Mouse (Mus musculus) midbrain, postnatal 0 days (tissue): ENCODE data around the gene Lhb. TPM values are rescaled to one million over a fixed set of nuclear protein-coding genes. Genes with fewer than 3 reads are reported as not detected.

Source experiments
- ATAC-seq: fragments of 200-750 bp; cut with Nextera tagmentation; 2 replicates; pipeline ENCODE4 v1.8.0; 2017; ENCODE audit warnings: moderate number of reproducible peaks, mild to moderate bottlenecking, moderate TSS enrichment, moderate library complexity; ENCODE audit not compliant: low FRiP score
- DNase-seq: peaks from one replicate; pipeline ENCODE4 v3.0.0-alpha.2; 2015; ENCODE audit warnings: low spot score
- H3K27ac ChIP-seq: fragments of 300-500 bp; sonication (generic); 2 replicates; pipeline ENCODE4 v1.5.1; 2014; ENCODE audit warnings: low read depth, mild to moderate bottlenecking, low read length, mixed read lengths
- H3K27me3 ChIP-seq: fragments of 300-500 bp; sonication (generic); 2 replicates; pipeline ENCODE4 v1.6.1; 2014; ENCODE audit warnings: low read length, control low read depth, mixed read lengths; ENCODE audit not compliant: insufficient read depth
- H3K36me3 ChIP-seq: fragments of 300-500 bp; sonication (generic); 2 replicates; pipeline ENCODE4 v1.6.1; 2014; ENCODE audit warnings: low read length, control low read depth, mixed read lengths; ENCODE audit not compliant: insufficient read depth
- H3K4me1 ChIP-seq: fragments of 300-500 bp; sonication (generic); 2 replicates; pipeline ENCODE4 v1.6.1; 2014; ENCODE audit warnings: mild to moderate bottlenecking, control low read depth, antibody characterized with exemption, low read length, mixed read lengths; ENCODE audit not compliant: insufficient read depth
- H3K4me2 ChIP-seq: fragments of 300-500 bp; sonication (generic); 2 replicates; pipeline ENCODE4 v1.6.1; 2014; ENCODE audit warnings: low read depth, mild to moderate bottlenecking, low read length, mixed read lengths; ENCODE audit not compliant: poor library complexity, severe bottlenecking
- H3K4me3 ChIP-seq: fragments of 300-500 bp; sonication (generic); 2 replicates; pipeline ENCODE4 v1.5.1; 2014; ENCODE audit warnings: low read depth, mild to moderate bottlenecking, low read length, moderate library complexity
- H3K9ac ChIP-seq: fragments of 300-500 bp; sonication (generic); replicated peaks from 2 replicates; pipeline ENCODE4 v1.6.1; 2014; ENCODE audit warnings: mild to moderate bottlenecking, low read length, moderate library complexity, mixed read lengths; ENCODE audit not compliant: poor library complexity, severe bottlenecking
- H3K9me3 ChIP-seq: fragments of 300-500 bp; sonication (generic); 2 replicates; pipeline ENCODE4 v1.6.1; 2016; ENCODE audit warnings: low read length, control low read depth
- CTCF ChIP-seq: IDR thresholded peaks from 2 replicates; pipeline ENCODE4 v1.5.1; 2016; ENCODE audit warnings: antibody characterized with exemption, mild to moderate bottlenecking
- WGBS: fragments of 180-500 bp; shearing (Covaris S2); extraction: QIAGEN DNeasy Blood & Tissue Kit; methylation state at CpG from one replicate; pipeline ENCODE4 v1.1.7; 2014; 5-methylcytosine and 5-hydroxymethylcytosine counted together
- polyA plus RNA-seq: library from polyadenylated mRNA; unstranded; fragments of >200 nt; fragmentation: Nextera tagmentation; extraction: Ambion mirVana; gene quantifications from 2 replicates; pipeline ENCODE4 v1.2.1, GENCODE M21; 2015
- total RNA-seq: library from RNA; depleted of rRNA; stranded (reverse); fragments of >200 nt; gene quantifications from 2 replicates; pipeline ENCODE4 v1.2.3, GENCODE M21; 2014

Lhb gene
- total and polyA plus RNA-seq, 2 experiments from 2014 or later: 0.32 TPM; not detected in 1

GRCm38 (mm10) chr7:45463987-45464778, 43.6 kb downstream of the Lhb start:
- Histone ChIP-seq H3K36me3 (peaks cover 19% of the 10 kb centered on the region), H3K4me3 (no peak overlapping the region), H3K4me1 (peaks cover 5% of the 10 kb centered on the region; the same call in 1 of the 2 replicates), H3K9ac (no peak overlapping the region), H3K27me3 (no peaks in the 10 kb centered on the region), H3K9me3 (no peaks in the 10 kb centered on the region), H3K4me2 (no peak overlapping the region), H3K27ac (no peak overlapping the region)
- DNase-seq (no peak), ATAC-seq (no peak)
- TF ChIP-seq CTCF: no peak
- 96% methylated on average over 7 of the region's 7 CpGs for whole genome bisulfite sequencing

GRCm38 (mm10) chr7:45465112-45465511, 44.5 kb downstream of the Lhb start:
- H3K9me3 ChIP-seq: no peaks in the 10 kb centered on the region
- WGBS: 96% methylated on average over 12 of the region's 12 CpGs
- peaks cover 5% of the 10 kb centered on the region; the same call in 1 of the 2 replicates for H3K4me1 ChIP-seq

GRCm38 (mm10) chr7:45465549-45465948, 44.9 kb downstream of the Lhb start:
- 80% methylated on average over 9 of the region's 9 CpGs for whole genome bisulfite sequencing
- ATAC-seq (no peak), DNase-seq (no peak)
- no peaks in the 10 kb centered on the region for H3K27me3 ChIP-seq
- peak overlapping the region; percentile 95 for H3K4me2 ChIP-seq
- peaks cover 5% of the 10 kb centered on the region; the same call in 1 of the 2 replicates for H3K4me1 ChIP-seq
- peak overlapping the region; percentile 79 for H3K4me3 ChIP-seq
- TF ChIP-seq CTCF: no peak
- H3K9ac ChIP-seq: peak overlapping the region; percentile 86; the same call in 1 of the 2 replicates
- peaks cover 19% of the 10 kb centered on the region for H3K36me3 ChIP-seq
- no peak overlapping the region for H3K27ac ChIP-seq
- no peaks in the 10 kb centered on the region for H3K9me3 ChIP-seq

More at GRCm38 (mm10) chr7:45465112-45465511, 44.5 kb downstream of the Lhb start:
- peak overlapping the region; percentile 95; the same call in 1 of the 2 replicates for H3K4me2 ChIP-seq
- H3K27ac ChIP-seq: no peak overlapping the region
- H3K4me3 ChIP-seq: no peak overlapping the region
- no peak for DNase-seq
- no peak overlapping the region for H3K9ac ChIP-seq
- peaks cover 19% of the 10 kb centered on the region for H3K36me3 ChIP-seq
- no peak for TF ChIP-seq CTCF
- ATAC-seq: no peak
- H3K27me3 ChIP-seq: no peaks in the 10 kb centered on the region

GRCm38 (mm10) chr7:45466283-45467089, 45.9 kb downstream of the Lhb start, which contains the start of gene Bax:
Bax (minus strand) TSS chr7:45466898.
- peak; percentile 87 for ATAC-seq
- Histone ChIP-seq H3K36me3 (peaks cover 18% of the 10 kb centered on the region), H3K4me2 (peak within 1 kb of the TSS; percentile 95), H3K9ac (peak within 1 kb of the TSS; percentile 86), H3K4me3 (peak within 1 kb of the TSS; percentile 79), H3K4me1 (peaks cover 5% of the 10 kb centered on the region; the same call in 1 of the 2 replicates), H3K27me3 (no peaks in the 10 kb centered on the region), H3K9me3 (no peaks in the 10 kb centered on the region), H3K27ac (peak within 1 kb of the TSS; percentile 71)
- WGBS: under 1% methylated on average over 54 of the region's 58 CpGs
- peak; percentile 33 for TF ChIP-seq CTCF
- peak; percentile 98 for DNase-seq

GRCm38 (mm10) chr7:45467090-45467670, 46.6 kb downstream of the Lhb start:
- H3K4me3 ChIP-seq: peak overlapping the region; percentile 79
- TF ChIP-seq CTCF: no peak
- H3K4me2 ChIP-seq: peak overlapping the region; percentile 52
- H3K27ac ChIP-seq: no peak overlapping the region
- peaks cover 5% of the 10 kb centered on the region; the same call in 1 of the 2 replicates for H3K4me1 ChIP-seq
- H3K9ac ChIP-seq: peak overlapping the region; percentile 44
- peaks cover 15% of the 10 kb centered on the region for H3K36me3 ChIP-seq
- no peaks in the 10 kb centered on the region for H3K27me3 ChIP-seq
- ATAC-seq: no peak
- DNase-seq: no peak
- 28% methylated on average over 7 of the region's 7 CpGs for WGBS
- no peaks in the 10 kb centered on the region for H3K9me3 ChIP-seq
